Mouse (Mus musculus) adrenal gland, postnatal 25 days (tissue): ENCODE results near the gene Hpcal1. TPM values are rescaled to one million over a fixed set of nuclear protein-coding genes. Genes with fewer than 3 reads are reported as not detected.
A peak's percentile ranks its signal among the peaks of the same experiment; 100 is the strongest.

ENCODE experiments used
- DNase-seq: peaks from one replicate; pipeline ENCODE4 v3.0.0; 2021; ENCODE audit warnings: mixed read lengths
- total RNA-seq: library from RNA; stranded (reverse); gene quantifications from 2 replicates; pipeline ENCODE4 v1.2.3, GENCODE M21; 2021

Hpcal1 gene
- total RNA-seq, 1 experiment from 2014 or later: 17.2 TPM

DNA sequence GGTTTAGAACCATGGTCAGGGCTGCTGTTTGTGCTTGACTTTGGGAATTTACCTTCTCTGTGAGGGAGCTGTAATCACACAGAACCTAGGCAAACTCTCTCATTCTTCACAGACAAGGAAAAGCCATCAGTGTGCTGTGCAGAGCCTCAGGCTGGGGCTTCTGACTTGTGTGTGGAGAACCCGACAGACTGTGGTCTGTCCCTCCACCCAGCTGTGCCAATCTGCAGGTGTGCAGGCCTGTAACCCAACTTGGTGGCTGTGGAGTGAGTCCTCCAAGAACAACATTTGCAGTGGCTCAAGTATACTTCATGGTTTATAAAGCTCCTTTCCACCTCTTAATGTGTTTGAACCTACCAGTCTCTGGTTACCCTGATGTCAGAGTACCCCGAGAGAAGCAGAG is 4.5 kb upstream of the Hpcal1 start:
- DNase-seq: no peak

DNA sequence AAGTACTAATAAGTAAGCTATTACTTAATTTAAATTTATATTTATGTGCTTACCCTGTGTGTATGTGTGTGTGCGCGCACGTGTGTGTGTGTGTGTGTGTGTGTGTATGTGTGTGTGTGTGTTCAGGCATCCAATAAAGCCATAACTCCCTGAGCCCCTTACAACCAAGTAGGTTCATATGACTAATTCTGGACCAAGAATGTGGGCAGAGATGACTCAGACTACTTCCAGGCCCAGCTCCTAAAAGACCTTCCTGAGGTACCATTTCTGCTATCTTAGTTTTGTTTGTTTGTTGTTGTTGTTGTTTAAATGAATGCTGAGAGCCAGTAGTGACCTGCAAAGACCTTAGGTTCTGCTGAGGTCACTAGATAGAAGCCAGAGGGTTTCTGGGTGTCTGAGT is 1.7 kb upstream of the Hpcal1 start:
- no peak for DNase-seq

- DNase-seq: no peak
Observed at GRCm38 (mm10) chr12:17689931-17690563, 609 bp upstream of the Hpcal1 start.

GRCm38 (mm10) chr12:17691320-17691876 is 742 bp downstream of the Hpcal1 start:
- DNase-seq: peak; percentile 26

DNA sequence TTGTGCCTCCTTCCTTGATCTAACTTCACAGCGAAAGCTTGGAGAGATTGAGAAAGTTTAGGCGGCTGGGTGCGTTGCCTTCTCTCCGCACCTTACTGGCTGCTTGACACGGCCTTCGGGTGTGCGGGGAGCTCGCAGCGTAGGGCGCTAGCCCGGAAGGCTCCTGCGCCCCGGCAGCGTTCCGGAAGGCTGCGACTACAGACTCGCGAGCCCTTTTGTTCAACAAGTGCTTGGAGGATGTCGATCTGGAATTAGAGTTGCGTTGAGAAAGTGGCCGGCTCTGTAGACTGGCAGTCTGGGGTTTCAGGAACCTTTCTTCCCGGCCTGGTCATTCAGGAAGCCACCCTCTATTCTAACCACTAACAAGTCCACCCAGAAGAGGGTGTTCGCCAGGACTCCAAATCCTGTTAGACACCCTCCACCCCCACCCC is 1.2 kb downstream of the Hpcal1 start:
- DNase-seq: peak; percentile 25

GRCm38 (mm10) chr12:17692356-17692755 is 1.7 kb downstream of the Hpcal1 start:
- no peak for DNase-seq

DNA sequence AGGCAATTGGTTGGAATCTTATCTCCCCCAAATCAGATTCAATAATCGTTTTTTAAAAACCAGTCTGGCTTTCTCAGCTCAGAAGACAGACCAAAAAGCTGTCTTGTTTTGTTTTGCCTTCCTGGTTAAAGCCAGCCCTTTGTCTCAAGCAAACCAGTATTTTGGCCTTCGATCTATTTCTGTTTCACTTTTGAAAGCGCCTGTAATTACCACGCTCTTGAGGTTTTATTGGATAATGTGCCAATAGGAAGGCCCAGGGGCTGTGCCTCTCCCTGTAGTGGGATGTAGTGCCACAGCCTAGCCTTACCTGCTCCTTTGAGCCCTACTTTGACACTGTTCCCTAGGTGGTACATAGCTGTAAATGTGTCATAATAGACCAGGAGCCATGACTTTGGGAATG is 2.3 kb downstream of the Hpcal1 start:
- no peak for DNase-seq

DNA sequence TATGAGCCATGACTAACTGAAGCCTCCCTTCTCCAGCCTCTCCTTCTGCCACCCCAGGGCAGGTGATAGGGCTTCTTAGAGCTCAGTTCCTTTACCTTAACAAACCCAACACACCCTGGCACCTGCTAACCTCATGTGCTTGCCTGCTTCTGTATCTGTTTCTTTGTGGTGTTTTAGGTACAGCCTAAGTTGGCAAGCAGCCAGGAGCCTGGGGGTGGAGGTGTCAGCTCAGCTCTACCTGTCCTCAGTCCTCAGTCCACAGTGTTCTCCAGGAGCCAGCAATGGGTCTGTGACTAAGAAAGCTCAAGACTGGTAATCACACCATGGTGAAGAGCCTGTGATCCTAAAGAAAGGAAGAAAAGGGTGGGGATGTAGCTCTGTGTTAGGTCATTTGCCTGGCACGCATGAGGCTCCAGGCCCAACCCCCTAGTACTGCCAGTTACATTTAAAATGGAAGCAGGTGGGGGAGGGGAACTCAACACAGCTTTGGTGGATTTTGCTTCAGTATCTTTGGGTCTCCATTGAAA is 4.0 kb downstream of the Hpcal1 start:
- no peak for DNase-seq

DNA sequence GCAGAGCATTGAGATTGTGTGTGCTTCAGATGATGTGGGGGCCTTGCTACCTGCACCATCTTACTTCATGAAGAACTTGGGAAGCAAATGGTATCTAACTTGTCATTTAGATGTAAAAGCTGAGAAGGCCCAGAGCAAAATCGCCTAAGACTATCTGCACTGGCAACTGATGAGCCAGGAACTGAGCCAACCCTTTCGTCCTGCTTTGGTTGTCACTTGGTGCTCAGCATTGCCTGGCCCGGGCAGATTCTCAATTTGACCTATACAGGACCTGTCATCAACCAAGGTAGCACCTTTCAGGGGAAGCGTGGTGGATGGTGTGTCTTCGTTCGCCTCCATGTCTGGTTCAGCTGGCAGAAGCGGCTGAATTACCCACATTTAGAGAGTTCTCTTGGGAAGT is 5.7 kb downstream of the Hpcal1 start:
- DNase-seq: no peak

GRCm38 (mm10) chr12:17698934-17699333 is 8.3 kb downstream of the Hpcal1 start:
- no peak for DNase-seq

DNA sequence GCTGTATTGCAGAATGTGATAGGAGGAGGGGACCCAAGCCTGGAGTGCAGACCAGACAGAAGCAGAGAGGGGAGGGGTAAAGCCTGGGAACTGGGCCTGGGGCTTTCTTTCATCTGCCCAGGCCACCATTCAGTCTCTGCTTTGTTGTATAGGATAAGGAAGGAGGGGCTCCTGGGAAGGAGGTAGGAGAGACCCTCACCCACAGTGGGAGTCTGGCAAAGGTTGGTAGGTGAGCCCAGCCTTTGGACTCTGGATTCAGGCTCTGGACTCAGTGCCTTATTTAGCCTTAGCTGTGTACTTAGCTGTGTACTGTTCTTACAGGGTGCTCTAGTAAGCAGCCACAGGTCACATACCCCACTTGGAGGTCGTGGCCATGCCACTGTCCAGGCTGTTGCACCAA is 8.8 kb downstream of the Hpcal1 start:
- no peak for DNase-seq

DNA sequence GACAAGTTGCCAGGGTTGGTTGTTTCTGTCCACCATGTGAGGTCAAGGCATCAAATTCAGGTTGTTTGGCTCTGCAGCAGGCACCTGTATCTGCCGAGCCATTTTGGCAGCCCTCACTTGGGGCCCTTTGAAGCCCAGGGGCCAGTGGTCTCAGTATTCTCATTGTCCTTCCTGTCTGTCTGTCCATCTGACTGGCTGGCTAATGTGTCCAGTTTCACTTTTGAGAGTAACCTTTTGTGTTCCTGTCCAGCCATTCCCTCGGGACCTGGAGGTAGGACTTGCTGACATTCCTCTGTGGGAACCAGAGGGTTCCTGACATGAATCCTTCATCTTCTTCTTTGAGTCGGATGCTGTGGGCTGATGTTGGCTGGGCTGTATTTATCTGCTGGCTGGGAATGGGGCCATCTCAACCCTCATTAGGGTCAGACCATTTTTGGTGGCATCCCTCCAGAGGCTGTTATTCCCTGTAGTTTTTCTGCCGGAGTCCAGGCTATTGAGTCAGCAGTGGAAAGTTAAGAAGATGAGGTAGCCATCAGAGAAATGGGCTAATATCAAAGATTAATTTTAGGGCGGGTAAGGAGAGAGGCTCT is 10.6 kb downstream of the Hpcal1 start:
- no peak for DNase-seq

DNA sequence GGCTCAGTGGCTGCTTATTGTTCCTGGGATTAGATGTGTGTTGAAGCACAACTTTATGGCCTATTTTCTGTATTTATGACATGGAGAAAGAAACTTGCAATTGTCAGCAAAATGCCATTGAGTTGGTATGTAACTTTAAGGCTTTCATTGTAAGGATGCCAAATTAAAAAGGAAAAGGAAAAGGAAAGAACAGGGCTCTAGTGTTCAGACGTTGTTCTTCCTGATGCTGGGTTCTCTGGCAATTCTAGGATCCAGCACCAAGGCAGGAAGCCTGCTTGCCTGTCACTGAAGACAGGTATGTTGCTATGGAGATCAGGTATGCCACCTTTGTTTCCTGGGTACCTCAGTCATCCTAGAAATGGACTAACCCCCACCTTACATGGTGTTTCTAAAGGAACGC is 11.1 kb downstream of the Hpcal1 start:
- no peak for DNase-seq

GRCm38 (mm10) chr12:17702257-17702943 is 11.7 kb downstream of the Hpcal1 start:
- DNase-seq: no peak

- DNase-seq: no peak
Observed at GRCm38 (mm10) chr12:17702944-17703335, 12.3 kb downstream of the Hpcal1 start.

GRCm38 (mm10) chr12:17703866-17704265 is 13.2 kb downstream of the Hpcal1 start:
- no peak for DNase-seq

GRCm38 (mm10) chr12:17707472-17707871 is 16.8 kb downstream of the Hpcal1 start:
- no peak for DNase-seq

DNA sequence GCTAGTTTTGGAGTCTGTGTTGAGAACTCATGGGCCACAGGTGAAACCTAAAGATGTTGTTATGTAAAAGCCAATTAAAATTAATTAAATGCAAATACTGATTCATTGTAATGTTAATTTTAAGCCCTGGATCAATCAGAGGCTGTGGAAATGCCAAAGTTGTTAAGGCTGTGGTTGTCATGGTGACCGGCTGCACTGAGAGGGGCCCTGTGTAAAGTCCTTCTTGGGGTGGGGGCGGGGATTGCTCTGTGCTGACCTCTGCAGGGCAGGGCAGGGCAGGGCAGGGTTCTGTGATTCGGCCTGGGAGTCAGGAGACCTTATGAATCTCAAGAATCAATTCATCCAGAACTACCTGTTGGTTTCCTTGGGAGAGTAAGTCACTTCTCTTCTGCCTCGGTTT is 18.8 kb downstream of the Hpcal1 start:
- DNase-seq: no peak

GRCm38 (mm10) chr12:17709926-17710746 is 19.5 kb downstream of the Hpcal1 start:
- no peak for DNase-seq

- no peak for DNase-seq
Observed at GRCm38 (mm10) chr12:17710747-17711092, 20.1 kb downstream of the Hpcal1 start.

GRCm38 (mm10) chr12:17711731-17712388 is 21.2 kb downstream of the Hpcal1 start:
- no peak for DNase-seq

DNA sequence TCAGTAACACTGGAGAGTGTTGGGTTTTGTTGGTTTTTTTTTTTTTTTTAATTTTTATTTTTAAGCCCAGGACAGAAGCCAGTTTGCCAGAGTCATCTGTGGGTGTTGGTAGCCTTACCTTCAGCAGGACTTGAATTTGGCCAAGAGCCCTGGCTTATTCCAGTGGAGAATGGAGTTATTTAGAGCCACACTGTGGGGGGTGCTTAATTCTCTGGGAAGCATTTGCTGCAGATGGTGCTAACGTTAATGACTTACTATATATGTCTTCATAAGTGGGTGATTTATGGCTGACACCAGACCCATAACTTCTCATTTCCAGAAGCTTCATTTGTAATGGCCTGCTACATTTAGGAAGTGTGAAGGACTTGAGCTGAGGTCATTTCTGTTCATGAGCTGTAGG is 21.9 kb downstream of the Hpcal1 start:
- DNase-seq: no peak
